Mouse (Mus musculus) heart, postnatal 0 days (tissue): ENCODE measurements around the gene Ntm.

Source experiments
- CTCF ChIP-seq: IDR thresholded peaks from 2 replicates; pipeline ENCODE4 v1.5.1; 2016; ENCODE audit warnings: antibody characterized with exemption, control low read depth, low read depth
- EP300 ChIP-seq: IDR thresholded peaks from 2 replicates; pipeline ENCODE4 v1.6.1; 2016; ENCODE audit warnings: antibody characterized with exemption, low read depth

- peak; percentile 38; the same call in 1 of the 2 replicates for TF ChIP-seq CTCF
- no peak for TF ChIP-seq EP300
Measured at GRCm38 (mm10) chr9:29250813-29251212, 712.1 kb downstream of the Ntm start.
